Mouse (Mus musculus) MEL (cell line): ENCODE measurements around the gene Afap1l2. TPM values are rescaled to one million over a fixed set of nuclear protein-coding genes. Genes with fewer than 3 reads are reported as not detected.

Experiments used
- DNase-seq: peaks from one replicate; pipeline ENCODE4 v3.0.0; 2011; ENCODE audit warnings: low read depth, low spot score
- H3K27ac ChIP-seq: 2 replicates; pipeline ENCODE4 v1.5.1; 2012; ENCODE audit warnings: low read depth, mild to moderate bottlenecking, control low read depth, low read length, moderate library complexity; ENCODE audit not compliant: control insufficient read depth
- H3K27me3 ChIP-seq, 2 experiments: fragments of 150-350 bp in 1 of 2; sonication (generic) in 1 of 2; 2 replicates each; pipeline ENCODE4 v1.6.1; 2012; ENCODE audit warnings: low read length in 2 of 2, mild to moderate bottlenecking in 2 of 2, improper control_type of control experiment in 1 of 2, moderate library complexity in 1 of 2; ENCODE audit not compliant: insufficient read depth in 2 of 2, control insufficient read depth in 1 of 2
- H3K36me3 ChIP-seq, 2 experiments: 2 replicates each; pipeline ENCODE4 v1.6.1; 2012 to 2014; ENCODE audit warnings: low read length in 2 of 2, improper control_type of control experiment in 1 of 2, inconsistent platforms in 1 of 2, mild to moderate bottlenecking in 1 of 2; ENCODE audit not compliant: insufficient read depth in 2 of 2, control insufficient read depth in 1 of 2
- H3K4me1 ChIP-seq, 2 experiments: fragments of 150-350 bp in 1 of 2; sonication (generic) in 1 of 2; 2 replicates each; pipeline ENCODE4 v1.6.1; 2012; ENCODE audit warnings: low read length in 2 of 2, improper control_type of control experiment in 1 of 2, mild to moderate bottlenecking in 1 of 2; ENCODE audit not compliant: insufficient read depth in 2 of 2, control insufficient read depth in 1 of 2
- H3K4me3 ChIP-seq, 2 experiments: fragments of 150-350 bp in 1 of 2; sonication (generic) in 1 of 2; 2 replicates each; pipeline ENCODE4 v1.5.1; 2012; ENCODE audit warnings: low read depth in 2 of 2, low read length in 2 of 2, mild to moderate bottlenecking in 2 of 2, moderate library complexity in 2 of 2, control low read depth in 1 of 2, improper control_type of control experiment in 1 of 2; ENCODE audit not compliant: control insufficient read depth in 1 of 2, insufficient read depth in 1 of 2
- H3K79me2 ChIP-seq: 2 replicates; pipeline ENCODE4 v1.6.1; 2012; ENCODE audit warnings: mild to moderate bottlenecking, low read length, moderate library complexity; ENCODE audit not compliant: control insufficient read depth, poor library complexity, insufficient read depth
- H3K9ac ChIP-seq: 2 replicates; pipeline ENCODE4 v1.6.1; 2012; ENCODE audit warnings: low read depth, mild to moderate bottlenecking, control low read depth, low read length, moderate library complexity; ENCODE audit not compliant: control insufficient read depth, poor library complexity, severe bottlenecking
- H3K9me3 ChIP-seq: fragments of 150-350 bp; sonication (generic); replicated peaks from 2 replicates; pipeline ENCODE4 v1.6.1; 2012; ENCODE audit warnings: mild to moderate bottlenecking, low read length, improper control_type of control experiment, moderate library complexity; ENCODE audit not compliant: insufficient read depth
- BHLHE40 ChIP-seq: IDR thresholded peaks from 2 replicates; pipeline ENCODE4 v1.6.1; 2012; ENCODE audit warnings: low read depth, mild to moderate bottlenecking, inconsistent platforms, low read length, improper control_type of control experiment, borderline replicate concordance
- CHD1 ChIP-seq: IDR thresholded peaks from 2 replicates; pipeline ENCODE4 v1.6.1; 2012; ENCODE audit warnings: low read depth, mild to moderate bottlenecking, inconsistent platforms, low read length, improper control_type of control experiment
- CHD2 ChIP-seq: IDR thresholded peaks from 2 replicates; pipeline ENCODE4 v1.6.1; 2011; ENCODE audit warnings: low read length, improper control_type of control experiment
- ELF1 ChIP-seq: IDR thresholded peaks from 2 replicates; pipeline ENCODE4 v1.6.1; 2014; ENCODE audit warnings: low read depth, mild to moderate bottlenecking, inconsistent platforms, low read length, improper control_type of control experiment, moderate library complexity
- EP300 ChIP-seq, 2 experiments: IDR thresholded peaks; 2 replicates each; pipeline ENCODE4 v1.6.1; 2011; ENCODE audit warnings: improper control_type of control experiment in 2 of 2, low read length in 2 of 2, low read depth in 1 of 2, mild to moderate bottlenecking in 1 of 2
- GABPA ChIP-seq: IDR thresholded peaks from 2 replicates; pipeline ENCODE4 v1.6.1; 2012; ENCODE audit warnings: low read depth, mild to moderate bottlenecking, inconsistent platforms, low read length, improper control_type of control experiment, moderate library complexity
- JUND ChIP-seq: IDR thresholded peaks from 2 replicates; pipeline ENCODE4 v1.6.1; 2011; ENCODE audit warnings: low read depth, mild to moderate bottlenecking, improper control_type of control experiment, low read length
- KAT2A ChIP-seq: conservative IDR thresholded peaks from 2 replicates; pipeline ENCODE4 v1.6.1; 2012; ENCODE audit warnings: low read depth, low read length, improper control_type of control experiment, inconsistent platforms
- MAX ChIP-seq: IDR thresholded peaks from 2 replicates; pipeline ENCODE4 v1.6.1; 2011; ENCODE audit warnings: low read length, improper control_type of control experiment
- MYC ChIP-seq: IDR thresholded peaks from 2 replicates; pipeline ENCODE4 v1.6.1; 2011; ENCODE audit warnings: low read depth, mild to moderate bottlenecking, low read length, improper control_type of control experiment, moderate library complexity
- POLR2AphosphoS5 ChIP-seq: IDR thresholded peaks from 2 replicates; pipeline ENCODE4 v1.6.1; 2012; ENCODE audit warnings: low read depth, borderline replicate concordance, mild to moderate bottlenecking, inconsistent platforms, low read length, moderate library complexity, mixed read lengths
- RCOR1 ChIP-seq: IDR thresholded peaks from 2 replicates; pipeline ENCODE4 v1.6.1; 2012; ENCODE audit warnings: low read depth, mild to moderate bottlenecking, inconsistent platforms, low read length, improper control_type of control experiment
- SMC3 ChIP-seq: IDR thresholded peaks from 2 replicates; pipeline ENCODE4 v1.6.1; 2011; ENCODE audit warnings: low read depth, low read length, improper control_type of control experiment
- TBP ChIP-seq: IDR thresholded peaks from 2 replicates; pipeline ENCODE4 v1.8.0; 2011; ENCODE audit warnings: low read depth, low read length, improper control_type of control experiment
- UBTF ChIP-seq: IDR thresholded peaks from 2 replicates; pipeline ENCODE4 v1.6.1; 2012; ENCODE audit warnings: low read depth, mild to moderate bottlenecking, inconsistent platforms, low read length, improper control_type of control experiment, moderate library complexity, borderline replicate concordance; ENCODE audit not compliant: insufficient read depth
- polyA plus RNA-seq, 2 experiments: library from polyadenylated mRNA; stranded (reverse) in 1 of 2; unstranded in 1 of 2; fragments of >175 nt in 1 of 2; fragments of >200 nt in 1 of 2; gene quantifications; 2 replicates each; pipeline versions ENCODE4 v1.2.1 to v1.2.4; 2012; ENCODE audit warnings: low replicate concordance in 2 of 2, low read depth in 1 of 2; ENCODE audit not compliant: insufficient read length in 2 of 2, insufficient read depth in 1 of 2, missing spikeins in 1 of 2
- total RNA-seq: library from RNA; depleted of rRNA; stranded (reverse); fragments of 300-350 nt; gene quantifications from 2 replicates; pipeline ENCODE4 v1.2.3, GENCODE M21; 2012

Gene Afap1l2
- total and polyA plus RNA-seq, 3 experiments: not detected

- Histone ChIP-seq H3K4me3 (no peak overlapping the region), H3K36me3 (no peaks in the 10 kb centered on the region), H3K27ac (no peak overlapping the region), H3K9ac (no peak overlapping the region), H3K9me3 (no peaks in the 10 kb centered on the region), H3K4me1 (no peaks in the 10 kb centered on the region), H3K27me3 (no peaks in the 10 kb centered on the region), H3K79me2 (no peaks in the 10 kb centered on the region)
- no peak for DNase-seq
- TF ChIP-seq SMC3 (no peak), GABPA (no peak), RCOR1 (no peak), CHD1 (no peak), UBTF (no peak), MYC (no peak), CHD2 (no peak), EP300 (IDR thresholded peaks at IDR 0.05; ENCODE audit: low read depth in 1 of 2, low read length in 2 of 2) (no peak), JUND (no peak), BHLHE40 (no peak)
Measured at GRCm38 (mm10) chr19:57028327-57029179, 20.5 kb upstream of the Afap1l2 start.

GRCm38 (mm10) chr19:57026501-57026900 lies 18.5 kb upstream of the Afap1l2 start:
- Histone ChIP-seq H3K9ac (no peak overlapping the region), H3K27me3 (no peaks in the 10 kb centered on the region), H3K4me3 (no peak overlapping the region), H3K36me3 (no peaks in the 10 kb centered on the region), H3K79me2 (no peaks in the 10 kb centered on the region), H3K9me3 (no peaks in the 10 kb centered on the region), H3K27ac (no peak overlapping the region), H3K4me1 (no peaks in the 10 kb centered on the region)
- TF ChIP-seq KAT2A (no peak), TBP (no peak), MYC (no peak), GABPA (no peak), POLR2AphosphoS5 (no peak), MAX (no peak), ELF1 (no peak)
- DNase-seq: no peak
